ENCODE assay signal across 8 mouse cellular contexts in the genomic region with DNA sequence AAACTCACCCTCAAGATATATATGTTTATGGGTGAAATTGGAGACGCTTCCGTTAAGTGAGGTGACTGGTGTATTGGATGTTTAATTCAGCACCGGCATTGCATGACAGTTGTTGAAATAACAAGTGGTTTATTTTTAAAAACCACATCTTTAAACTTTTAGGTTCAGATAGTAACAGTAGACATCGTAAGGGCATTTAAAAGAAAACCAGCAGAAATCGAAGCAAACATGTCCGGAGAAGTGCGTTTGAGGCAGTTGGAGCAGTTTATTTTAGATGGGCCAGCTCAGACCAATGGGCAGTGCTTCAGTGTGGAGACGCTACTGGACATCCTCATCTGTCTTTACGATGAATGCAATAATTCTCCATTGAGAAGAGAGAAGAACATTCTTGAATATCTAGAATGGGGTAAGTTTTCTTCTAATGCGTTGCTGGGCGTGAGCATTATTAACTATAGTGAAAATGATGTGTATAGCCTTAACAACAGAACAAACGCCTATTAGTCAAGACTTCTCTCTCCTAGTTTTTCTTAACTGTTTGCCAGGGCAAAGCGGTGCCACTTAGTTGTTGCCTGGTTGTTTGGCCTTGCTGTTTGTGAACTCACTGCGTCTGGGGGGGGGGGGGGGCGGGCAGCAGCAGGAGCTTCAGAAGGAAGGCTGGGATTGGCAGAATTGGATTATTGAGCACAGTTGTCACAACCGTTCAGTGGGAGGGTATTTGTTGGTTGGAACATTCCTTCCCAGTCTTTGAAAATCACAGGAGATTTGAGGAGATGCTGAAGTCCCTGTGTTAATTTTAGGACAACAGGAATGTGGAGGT. TPM values are rescaled to one million over a fixed set of nuclear protein-coding genes. Genes with fewer than 3 reads are reported as not detected.
DNase-seq lines count a peak whose midpoint lies in the region; ATAC-seq and TF ChIP-seq lines count a peak whose summit lies in the region.

No protein-coding gene starts in this region.

- 1% methylated on average over 16 of the region's 16 CpGs for WGBS in kidney, embryonic 15.5 days
- WGBS in limb, embryonic 10.5 days = 7% methylated on average over 16 of the region's 16 CpGs
- 1% methylated on average over 16 of the region's 16 CpGs for WGBS in neural tube, embryonic 15.5 days
- 8% methylated on average over 16 of the region's 16 CpGs for WGBS in thymus, adult 2 months

- no peak for ATAC-seq in kidney, embryonic 15.5 days (replicated peaks; ENCODE audit: low FRiP score)
- 0 out of 2 replicates have a peak, but pooled peaks have one; percentile 32 for ATAC-seq in erythroid progenitor cell, adult 5-6 weeks (replicated peaks; ENCODE audit: low FRiP score, poor library complexity, severe bottlenecking)
- ATAC-seq in neural tube, embryonic 15.5 days (ENCODE audit: low FRiP score) = no peak

- no peaks in the 10 kb centered on the region for H3K27me3 ChIP-seq in kidney, embryonic 15.5 days
- no peaks in the 10 kb centered on the region for H3K27me3 ChIP-seq in limb, embryonic 10.5 days (ENCODE audit: low read depth, poor library complexity, severe bottlenecking)
- no peaks in the 10 kb centered on the region for H3K27me3 ChIP-seq in neural tube, embryonic 15.5 days (replicated peaks)
- peaks cover 9% of the 10 kb centered on the region for H3K27me3 ChIP-seq in thymus, adult 2 months (ENCODE audit: control insufficient read depth, insufficient read depth, low read length)

- H3K4me3 ChIP-seq in kidney, embryonic 15.5 days (replicated peaks) = peak overlapping the region; percentile 83
- peak overlapping the region; percentile 89 for H3K4me3 ChIP-seq in limb, embryonic 10.5 days
- peak overlapping the region; percentile 83 for H3K4me3 ChIP-seq in neural tube, embryonic 15.5 days (replicated peaks)
- H3K4me3 ChIP-seq in thymus, adult 2 months (ENCODE audit: control insufficient read depth, insufficient read depth, low read length) = no peak overlapping the region

- no peaks in the 10 kb centered on the region for H3K36me3 ChIP-seq in kidney, embryonic 15.5 days
- no peaks in the 10 kb centered on the region for H3K36me3 ChIP-seq in limb, embryonic 10.5 days
- H3K36me3 ChIP-seq in neural tube, embryonic 15.5 days = no peaks in the 10 kb centered on the region
- H3K36me3 ChIP-seq in thymus, adult 2 months (ENCODE audit: control insufficient read depth, insufficient read depth, low read length) = no peaks in the 10 kb centered on the region

- TF ChIP-seq CTCF in thymus, adult 2 months (IDR thresholded peaks at IDR 0.05; ENCODE audit: borderline replicate concordance, control insufficient read depth, extremely low read depth, insufficient read depth, low read length, poor library complexity) = no peak

- no peak overlapping the region for H3K27ac ChIP-seq in kidney, embryonic 15.5 days
- no peak overlapping the region for H3K27ac ChIP-seq in limb, embryonic 10.5 days
- no peak overlapping the region for H3K27ac ChIP-seq in neural tube, embryonic 15.5 days (replicated peaks)
- H3K27ac ChIP-seq in thymus, adult 2 months (ENCODE audit: control insufficient read depth, insufficient read depth, low read length) = no peak overlapping the region

- H3K4me2 ChIP-seq in kidney, embryonic 15.5 days = peak overlapping the region; percentile 80
- H3K4me2 ChIP-seq in neural tube, embryonic 15.5 days = peak overlapping the region; percentile 81

- peak overlapping the region; percentile 42 for H3K9ac ChIP-seq in kidney, embryonic 15.5 days
- peak overlapping the region; percentile 47 for H3K9ac ChIP-seq in neural tube, embryonic 15.5 days (replicated peaks)

- TF ChIP-seq POLR2A in thymus, adult 2 months (IDR thresholded peaks at IDR 0.05; ENCODE audit: control insufficient read depth, extremely low read depth, insufficient read depth, low read length, poor library complexity) = no peak

- H3K9me3 ChIP-seq in kidney, embryonic 15.5 days (replicated peaks) = no peaks in the 10 kb centered on the region
- H3K9me3 ChIP-seq in limb, embryonic 10.5 days (replicated peaks) = no peaks in the 10 kb centered on the region
- H3K9me3 ChIP-seq in neural tube, embryonic 15.5 days (replicated peaks) = no peaks in the 10 kb centered on the region

- H3K4me1 ChIP-seq in kidney, embryonic 15.5 days = peaks cover 27% of the 10 kb centered on the region
- peaks cover 42% of the 10 kb centered on the region for H3K4me1 ChIP-seq in limb, embryonic 10.5 days
- peaks cover 26% of the 10 kb centered on the region for H3K4me1 ChIP-seq in neural tube, embryonic 15.5 days
- H3K4me1 ChIP-seq in thymus, adult 2 months (replicated peaks; ENCODE audit: control insufficient read depth, insufficient read depth, low read length) = peaks cover 6% of the 10 kb centered on the region; the same call in 1 of the 2 replicates

- DNase-seq in kidney, adult 8-10 months = no peak
- DNase-seq in Muller cell, postnatal 12 days (ENCODE audit: inconsistent ontology term) = peak; percentile 66
- no peak for DNase-seq in limb, embryonic 10.5 days (ENCODE audit: low spot score)
- no peak for DNase-seq in urinary bladder, adult 2 months (ENCODE audit: low spot score)
- DNase-seq in thymus, adult 2 months = no peak

RNA-seq across cellular contexts. Expression of gene Cdc42bpa, which starts 0.8 kb away (rescaled TPM):
- polyA plus RNA-seq in kidney, embryonic 15.5 days (2015; fragmentation: Nextera tagmentation; extraction: Ambion mirVana) = 18.0 and 18.5 TPM in 2 replicates
- 73.4 and 79.6 TPM in 2 replicates for total RNA-seq in erythroid progenitor cell, adult 5-6 weeks (2015; ENCODE audit: low replicate concordance)
- total RNA-seq in erythroid progenitor cell, adult 5-6 weeks (2017; ENCODE audit: low replicate concordance) = 84.3 and 113 TPM in 2 replicates
- polyA plus RNA-seq in limb, embryonic 10.5 days (2016; fragmentation: Nextera tagmentation; extraction: Ambion mirVana) = 10.8 and 14.3 TPM in 2 replicates
- polyA plus RNA-seq in neural tube, embryonic 15.5 days (2015; fragmentation: Nextera tagmentation; extraction: Ambion mirVana) = 22.8 and 24.6 TPM in 2 replicates
- polyA plus RNA-seq in urinary bladder, adult 2 months (2012; rRNA removed) = 32.7 and 43.3 TPM in 2 replicates
- polyA plus RNA-seq in thymus, adult 2 months (2012; rRNA removed) = 3.4 and 3.9 TPM in 2 replicates
